9 mouse cellular contexts compared by ENCODE assay signal in the genomic region with DNA sequence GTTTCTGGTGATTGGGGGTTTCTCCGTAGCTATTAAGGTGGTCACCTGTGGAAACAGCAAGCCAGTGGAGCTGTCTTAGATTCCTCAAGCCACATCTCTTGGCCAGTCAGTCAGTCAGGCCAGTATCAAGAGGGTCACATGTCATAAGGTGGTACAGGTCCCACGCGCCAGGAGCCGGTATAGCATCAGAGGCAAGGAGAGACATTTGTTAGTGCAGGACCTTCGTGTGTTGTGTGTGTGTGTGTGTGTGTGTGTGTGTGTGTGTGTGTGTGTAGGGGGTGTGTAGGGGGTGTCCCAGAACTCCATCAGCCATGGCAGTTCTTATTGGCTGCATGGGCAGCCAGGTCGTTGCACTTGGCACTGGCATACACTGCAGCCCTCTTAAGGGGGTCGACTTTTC. TPM values are rescaled to one million over a fixed set of nuclear protein-coding genes. Genes with fewer than 3 reads are reported as not detected.
DNase-seq lines count a peak whose midpoint lies in the region; ATAC-seq and TF ChIP-seq lines count a peak whose summit lies in the region.
"Had no signal": no experiment of that assay in that cellular context is flagged by ENCODE, and none has a peak within 500 bp of the region (broad histone marks: within the 10 kb centered on the region; RNA-seq: fewer than 3 reads in every experiment).

No protein-coding gene starts in this region.

- H3K4me2 ChIP-seq in heart, postnatal 0 days (ENCODE audit: low read depth, low read length) = peak overlapping the region; percentile 57

- DNase-seq in heart, adult 2 months = no peak
- no peak for DNase-seq in heart, adult 18-20 months
- DNase-seq in heart, postnatal 0 days (ENCODE audit: low spot score) = no peak
- DNase-seq in left cerebral cortex, postnatal 25 days (ENCODE audit: low spot score in 2 of 2) = no peak
- DNase-seq in ovary, postnatal 36 days (ENCODE audit: low spot score) = no peak
- no peak for DNase-seq in B cell, adult 2 months

- no peak for TF ChIP-seq CTCF in heart, adult 2 months (IDR thresholded peaks at IDR 0.05)
- TF ChIP-seq CTCF in E14TG2a.4 (conservative IDR thresholded peaks at IDR 0.05; ENCODE audit: low read length) = no peak
- TF ChIP-seq CTCF in heart, postnatal 0 days (IDR thresholded peaks at IDR 0.05; ENCODE audit: low read depth) = no peak

- H3K4me1 ChIP-seq in heart, adult 2 months (ENCODE audit: control insufficient read depth, insufficient read depth, low read length) = peaks cover 30% of the 10 kb centered on the region
- H3K4me1 ChIP-seq in E14TG2a.4 (replicated peaks; ENCODE audit: low read depth, low read length) = peaks cover 64% of the 10 kb centered on the region
- peaks cover 44% of the 10 kb centered on the region for H3K4me1 ChIP-seq in heart, postnatal 0 days (ENCODE audit: control insufficient read depth, insufficient read depth)

- no peak for TF ChIP-seq POLR2A in heart, adult 2 months (IDR thresholded peaks at IDR 0.05; ENCODE audit: insufficient read depth, low read depth, low read length)

- H3K36me3 ChIP-seq in heart, adult 2 months (ENCODE audit: control insufficient read depth, insufficient read depth, low read length) = no peaks in the 10 kb centered on the region
- H3K36me3 ChIP-seq in E14TG2a.4 (ENCODE audit: insufficient read depth, low read length) = peaks cover 5% of the 10 kb centered on the region
- no peaks in the 10 kb centered on the region for H3K36me3 ChIP-seq in heart, postnatal 0 days (replicated peaks; ENCODE audit: control insufficient read depth, insufficient read depth, low read length)
- no peaks in the 10 kb centered on the region for H3K36me3 ChIP-seq in macrophage (ENCODE audit: inconsistent target)

- no peaks in the 10 kb centered on the region for H3K9me3 ChIP-seq in E14TG2a.4 (ENCODE audit: low read length)
- H3K9me3 ChIP-seq in heart, postnatal 0 days (replicated peaks; ENCODE audit: control insufficient read depth, low read length) = no peaks in the 10 kb centered on the region

- peak overlapping the region; percentile 96; the same call in 1 of the 2 replicates for H3K27ac ChIP-seq in heart, adult 2 months
- peak overlapping the region; percentile 98 for H3K27ac ChIP-seq in heart, postnatal 0 days (ENCODE audit: low read depth)
- H3K27ac ChIP-seq in macrophage = no peak overlapping the region

- 62% methylated on average over 7 of the region's 7 CpGs for WGBS in heart, adult 2 months
- 71% methylated on average over 7 of the region's 7 CpGs for WGBS in heart, postnatal 0 days
- 94% methylated on average over 7 of the region's 7 CpGs for WGBS in macrophage (ENCODE audit: missing documents)

- H3K9ac ChIP-seq in heart, adult 2 months (ENCODE audit: low read depth, low read length) = no peak overlapping the region
- no peak overlapping the region for H3K9ac ChIP-seq in heart, postnatal 0 days (replicated peaks; ENCODE audit: low read depth, low read length)

- H3K79me2 ChIP-seq in heart, adult 2 months (replicated peaks; ENCODE audit: control insufficient read depth, insufficient read depth, low read length) = no peaks in the 10 kb centered on the region
- H3K79me2 ChIP-seq in macrophage (ENCODE audit: inconsistent target) = peaks cover 56% of the 10 kb centered on the region

- TF ChIP-seq EP300 in heart, adult 2 months (IDR thresholded peaks at IDR 0.05; ENCODE audit: insufficient read depth, low read depth, low read length) = no peak
- no peak for TF ChIP-seq EP300 in heart, postnatal 0 days (IDR thresholded peaks at IDR 0.05; ENCODE audit: low read depth)

- no peak overlapping the region; the same call in 1 of the 2 replicates for H3K4me3 ChIP-seq in heart, adult 2 months
- H3K4me3 ChIP-seq in E14TG2a.4 (replicated peaks; ENCODE audit: low read length) (peak overlapping the region; percentile 86), macrophage (ENCODE audit: inconsistent target) (peak overlapping the region; percentile 35; the same call in 1 of the 2 replicates)
- H3K4me3 ChIP-seq in heart, postnatal 0 days (ENCODE audit: low read depth, low read length) = peak overlapping the region; percentile 97

- no peaks in the 10 kb centered on the region for H3K27me3 ChIP-seq in heart, adult 2 months (ENCODE audit: control insufficient read depth, insufficient read depth, low read length)
- H3K27me3 ChIP-seq in E14TG2a.4 (ENCODE audit: insufficient read depth, low read length) = no peaks in the 10 kb centered on the region
- no peaks in the 10 kb centered on the region for H3K27me3 ChIP-seq in heart, postnatal 0 days (ENCODE audit: control insufficient read depth, insufficient read depth, low read length)

- intact Hi-C loops in heart, adult 2 months (cut with DNase I) = loop anchor here (2.0 to 5.0 kb wide), 3 partner anchors 37 to 79 kb away; a partner anchor contains a TSS
- intact Hi-C loops in left cerebral cortex, postnatal 25 days (cut with DNase I) = no loop called here

- no peak for ATAC-seq in heart, postnatal 0 days (ENCODE audit: insufficient read depth, low read depth)

RNA-seq across cellular contexts. Expression of a gene that starts 1.3 kb away (rescaled TPM):
- 1 to 10 TPM; 8.8 to 9.5 TPM for total RNA-seq in heart, adult 2 months (2021)
- 9.5 and 11.0 TPM in 2 replicates for polyA plus RNA-seq in heart, adult 2 months (2012; rRNA removed)
- total RNA-seq in heart, adult 18-20 months (2021) = 1 to 10 TPM; 8.3 to 9.1 TPM
- total RNA-seq in heart, postnatal 0 days (2014; rRNA removed; ENCODE audit: low replicate concordance) = 11.7 and 15.3 TPM in 2 replicates
- 2.3 and 2.4 TPM in 2 replicates for polyA plus RNA-seq in heart, postnatal 0 days (2015; fragmentation: Nextera tagmentation; extraction: Ambion mirVana)
- 10 to 100 TPM; 18.7 to 50.4 (median 34.3) TPM for total RNA-seq in macrophage (2018; cell fraction: chromatin; rRNA removed)
- total RNA-seq in macrophage (2018; cell fraction: cytosol; rRNA removed) = 10 to 100 TPM in 1 of 26 experiments, 1 to 10 TPM in 25; 5.0 to 10.0 (median 7.3) TPM
- total RNA-seq in macrophage (2018; cell fraction: nucleus; rRNA removed) = 10 to 100 TPM; 13.0 to 42.7 (median 21.3) TPM
- polyA plus RNA-seq in macrophage (2018) = 3.6 to 8.6 TPM (median 4.9 TPM) in 3 replicates
- total RNA-seq in left cerebral cortex, postnatal 25 days (2021) = 10 to 100 TPM; 21.4 to 24.4 TPM

RNA-seq across cellular contexts. Expression of a gene that starts 3.0 kb away (rescaled TPM):
- total RNA-seq in heart, adult 2 months (2021) = 1 to 10 TPM; 3.6 to 4.8 TPM
- polyA plus RNA-seq in heart, adult 2 months (2012; rRNA removed) = 1.7 and 2.1 TPM in 2 replicates
- 1 to 10 TPM; 4.2 to 5.0 TPM for total RNA-seq in heart, adult 18-20 months (2021)
- total RNA-seq in heart, postnatal 0 days (2014; rRNA removed; ENCODE audit: low replicate concordance) = 1.3 and 3.8 TPM in 2 replicates
- polyA plus RNA-seq in heart, postnatal 0 days (2015; fragmentation: Nextera tagmentation; extraction: Ambion mirVana) = 1.0 and 1.7 TPM in 2 replicates
- total RNA-seq in macrophage (2018; cell fraction: chromatin; rRNA removed) = 1 to 10 TPM in 14 of 26 experiments, under 1 TPM in 4, not detected in 8; 0.53 to 3.9 (median 1.1) TPM
- under 1 TPM; 0.11 to 0.61 (median 0.30) TPM for total RNA-seq in macrophage (2018; cell fraction: cytosol; rRNA removed)
- total RNA-seq in macrophage (2018; cell fraction: nucleus; rRNA removed) = 1 to 10 TPM in 5 of 26 experiments, under 1 TPM in 16, not detected in 5; 0.29 to 2.7 (median 0.68) TPM
- polyA plus RNA-seq in macrophage (2018) = 0.32 to 0.52 TPM (median 0.41 TPM) in 3 replicates
- 1 to 10 TPM; 3.4 to 4.2 TPM for total RNA-seq in left cerebral cortex, postnatal 25 days (2021)

RNA-seq across cellular contexts. Expression of a gene that starts 23.1 kb away (rescaled TPM):
- total RNA-seq in heart, adult 2 months (2021) = not detected
- not detected in 2 replicates for polyA plus RNA-seq in heart, adult 2 months (2012; rRNA removed)
- total RNA-seq in heart, adult 18-20 months (2021) = not detected
- not detected in 2 replicates for total RNA-seq in heart, postnatal 0 days (2014; rRNA removed; ENCODE audit: low replicate concordance)
- not detected in 2 replicates for polyA plus RNA-seq in heart, postnatal 0 days (2015; fragmentation: Nextera tagmentation; extraction: Ambion mirVana)
- total RNA-seq in macrophage (2018; cell fraction: chromatin; rRNA removed) = not detected
- total RNA-seq in macrophage (2018; cell fraction: cytosol; rRNA removed) = under 1 TPM in 1 of 26 experiments, not detected in 25; 0.26 TPM
- total RNA-seq in macrophage (2018; cell fraction: nucleus; rRNA removed) = not detected
- polyA plus RNA-seq in macrophage (2018) = not detected in 3 replicates
- not detected for total RNA-seq in left cerebral cortex, postnatal 25 days (2021)
- total RNA-seq: layer of hippocampus, postnatal 10 days had no signal

RNA-seq across cellular contexts. Expression of a gene that starts 25.5 kb away (rescaled TPM):
- total RNA-seq in heart, adult 2 months (2021) = 1 to 10 TPM; 3.2 to 3.7 TPM
- 4.1 and 4.6 TPM in 2 replicates for polyA plus RNA-seq in heart, adult 2 months (2012; rRNA removed)
- total RNA-seq in heart, adult 18-20 months (2021) = 1 to 10 TPM; 3.1 to 5.4 TPM
- 3.9 and 5.6 TPM in 2 replicates for total RNA-seq in heart, postnatal 0 days (2014; rRNA removed; ENCODE audit: low replicate concordance)
- 2.6 and 3.6 TPM in 2 replicates for polyA plus RNA-seq in heart, postnatal 0 days (2015; fragmentation: Nextera tagmentation; extraction: Ambion mirVana)
- 1 to 10 TPM in 3 of 26 experiments, under 1 TPM in 6, not detected in 17; 0.25 to 4.0 (median 0.31) TPM for total RNA-seq in macrophage (2018; cell fraction: chromatin; rRNA removed)
- under 1 TPM; 0.03 to 0.31 (median 0.13) TPM for total RNA-seq in macrophage (2018; cell fraction: cytosol; rRNA removed)
- total RNA-seq in macrophage (2018; cell fraction: nucleus; rRNA removed) = 1 to 10 TPM in 6 of 26 experiments, under 1 TPM in 13, not detected in 7; 0.17 to 3.1 (median 0.47) TPM
- polyA plus RNA-seq in macrophage (2018) = 0.17 to 0.37 TPM (median 0.25 TPM) in 3 replicates
- under 1 TPM; 0.16 to 0.62 TPM for total RNA-seq in left cerebral cortex, postnatal 25 days (2021)

RNA-seq across cellular contexts. Expression of a gene that starts 36.7 kb away (rescaled TPM):
- 1 to 10 TPM; 5.9 to 7.6 TPM for total RNA-seq in heart, adult 2 months (2021)
- 17.0 and 18.4 TPM in 2 replicates for polyA plus RNA-seq in heart, adult 2 months (2012; rRNA removed)
- 1 to 10 TPM; 7.2 to 7.3 TPM for total RNA-seq in heart, adult 18-20 months (2021)
- total RNA-seq in heart, postnatal 0 days (2014; rRNA removed; ENCODE audit: low replicate concordance) = 16.1 and 29.3 TPM in 2 replicates
- 2.9 and 3.3 TPM in 2 replicates for polyA plus RNA-seq in heart, postnatal 0 days (2015; fragmentation: Nextera tagmentation; extraction: Ambion mirVana)
- total RNA-seq in macrophage (2018; cell fraction: chromatin; rRNA removed) = 10 to 100 TPM; 10.2 to 38.2 (median 23.3) TPM
- total RNA-seq in macrophage (2018; cell fraction: cytosol; rRNA removed) = 10 to 100 TPM in 22 of 26 experiments, 1 to 10 TPM in 4; 7.7 to 18.8 (median 13.1) TPM
- 10 to 100 TPM in 25 of 26 experiments, 1 to 10 TPM in 1; 8.6 to 25.9 (median 16.8) TPM for total RNA-seq in macrophage (2018; cell fraction: nucleus; rRNA removed)
- polyA plus RNA-seq in macrophage (2018) = 8.5 to 14.2 TPM (median 10.7 TPM) in 3 replicates
- total RNA-seq in left cerebral cortex, postnatal 25 days (2021) = 10 to 100 TPM; 16.8 to 18.4 TPM
